Mouse (Mus musculus): ENCODE measurements around the gene Map3k21.

The Map3k21 gene

GRCm38 (mm10) chr8:125910365-125911228, at the start of gene Map3k21:
Map3k21 (plus strand) TSS chr8:125910450.
- peak in 1 of 2 experiments; percentile 11 for DNase-seq (ENCODE audit: low spot score in 2 of 2)

DNA sequence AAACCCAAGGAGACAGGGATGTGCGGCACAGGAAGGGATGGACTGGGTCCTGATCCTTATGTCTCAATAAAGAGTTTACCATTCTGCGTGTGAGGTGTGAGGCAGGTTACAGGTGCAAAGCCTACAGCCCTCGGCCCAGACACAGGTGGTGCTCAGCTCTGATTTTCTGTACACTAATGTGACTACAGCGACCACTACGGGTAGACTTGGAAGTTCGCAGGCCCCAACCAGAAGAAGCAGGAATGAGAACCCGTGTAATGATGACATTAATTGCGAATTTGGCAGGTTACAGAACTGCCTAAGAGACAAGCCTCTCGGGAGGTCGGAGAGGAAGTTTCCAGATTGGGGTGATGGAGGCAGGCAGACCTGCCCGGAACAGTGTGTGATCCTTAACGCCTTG, 44.1 kb upstream of the Map3k21 start:
- DNase-seq (ENCODE audit: low spot score in 2 of 2): no peak

GRCm38 (mm10) chr8:125868552-125868951, 41.7 kb upstream of the Map3k21 start:
- no peak for DNase-seq (ENCODE audit: low spot score in 2 of 2)

DNA sequence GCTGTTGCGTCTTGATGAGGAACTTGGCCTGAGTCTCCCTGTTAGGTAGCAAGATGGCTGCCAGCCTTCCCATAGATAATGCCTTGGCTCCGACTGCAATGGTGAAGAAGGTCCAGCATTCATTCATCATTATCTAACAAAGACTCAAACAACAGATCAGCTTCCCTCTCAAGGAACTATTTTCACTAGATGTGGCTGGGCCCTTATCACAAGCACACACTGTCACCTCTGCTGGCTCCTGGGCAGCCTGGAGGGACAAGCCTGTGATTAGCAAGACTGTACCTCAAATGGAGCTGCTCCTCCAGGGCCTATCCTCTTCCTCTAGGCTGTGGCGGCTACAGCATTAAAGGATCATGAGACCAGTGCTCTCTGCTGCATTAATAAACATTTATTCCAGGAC, 40.5 kb upstream of the Map3k21 start:
- DNase-seq (ENCODE audit: low spot score in 2 of 2): no peak

DNA sequence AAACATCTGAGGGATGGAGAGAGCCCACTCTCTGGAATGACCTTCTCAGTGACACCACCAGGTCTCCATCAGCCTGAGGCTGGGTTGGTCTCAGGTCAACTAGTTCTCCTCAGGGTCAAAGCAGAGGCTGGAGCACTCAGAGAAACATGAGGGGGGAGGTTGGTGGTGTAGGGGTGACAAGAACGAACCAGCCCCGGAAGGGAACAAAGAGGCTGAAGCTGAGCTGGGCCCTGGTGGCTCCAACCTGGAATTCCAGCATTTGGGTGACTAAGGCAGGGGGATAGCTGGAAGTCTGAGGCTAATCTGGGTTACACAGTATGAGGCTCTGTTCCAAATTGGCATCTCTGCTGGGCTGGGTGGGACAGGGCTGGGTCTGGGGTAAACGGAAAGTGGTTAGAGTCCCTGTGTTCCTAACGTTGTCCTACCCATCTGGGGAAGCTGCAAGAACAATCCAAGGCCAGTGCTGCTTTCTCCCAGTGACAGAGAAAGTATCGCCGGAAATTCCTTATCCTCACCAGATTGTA, 40.0 kb upstream of the Map3k21 start:
- no peak for DNase-seq (ENCODE audit: low spot score in 2 of 2)

DNA sequence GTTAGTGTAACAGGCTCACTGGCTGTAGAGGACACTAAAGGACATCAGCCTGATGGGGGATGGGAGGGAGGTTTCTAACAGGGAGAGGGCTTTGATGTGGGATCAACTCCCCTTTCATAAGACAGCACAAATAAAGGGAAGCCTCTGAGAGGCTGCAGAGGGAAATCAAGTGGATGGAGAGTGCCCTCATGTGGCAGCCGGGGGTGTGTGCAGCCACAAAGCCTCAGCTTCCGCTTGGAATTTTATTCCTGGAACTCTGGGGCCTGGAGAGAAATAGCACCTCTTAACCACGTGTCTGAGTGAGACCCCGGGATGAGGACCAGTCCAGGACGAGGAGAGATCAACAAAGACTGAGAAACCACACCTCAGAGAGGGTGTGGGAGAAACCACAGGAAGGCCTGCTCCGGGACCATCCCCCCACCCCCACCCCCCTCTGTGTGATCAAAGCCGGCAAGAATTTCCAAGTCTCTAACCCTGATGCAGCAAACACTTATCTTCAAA, 39.4 kb upstream of the Map3k21 start:
- peak; percentile 40 to 47 for DNase-seq (ENCODE audit: low spot score in 2 of 2)

GRCm38 (mm10) chr8:125872501-125873249, 37.6 kb upstream of the Map3k21 start:
- no peak for DNase-seq (ENCODE audit: low spot score in 2 of 2)

DNA sequence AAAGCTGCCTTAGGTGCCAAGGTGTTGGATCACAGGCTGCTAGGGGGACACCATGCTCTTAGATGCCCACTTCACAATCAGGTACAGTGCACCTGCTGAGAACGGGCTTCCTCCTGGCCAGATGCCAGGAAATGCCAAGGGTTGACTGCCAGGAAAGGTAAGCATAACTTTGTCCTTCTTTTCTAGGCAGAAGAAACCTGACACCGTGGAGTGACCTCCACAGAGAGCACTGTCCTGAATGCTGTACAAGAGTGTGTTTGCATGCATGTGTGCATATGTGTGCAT, 37.1 kb upstream of the Map3k21 start:
- no peak for DNase-seq (ENCODE audit: low spot score in 2 of 2)

- DNase-seq (ENCODE audit: low spot score in 2 of 2): no peak
Measured at GRCm38 (mm10) chr8:125880447-125880846, 29.8 kb upstream of the Map3k21 start.

DNA sequence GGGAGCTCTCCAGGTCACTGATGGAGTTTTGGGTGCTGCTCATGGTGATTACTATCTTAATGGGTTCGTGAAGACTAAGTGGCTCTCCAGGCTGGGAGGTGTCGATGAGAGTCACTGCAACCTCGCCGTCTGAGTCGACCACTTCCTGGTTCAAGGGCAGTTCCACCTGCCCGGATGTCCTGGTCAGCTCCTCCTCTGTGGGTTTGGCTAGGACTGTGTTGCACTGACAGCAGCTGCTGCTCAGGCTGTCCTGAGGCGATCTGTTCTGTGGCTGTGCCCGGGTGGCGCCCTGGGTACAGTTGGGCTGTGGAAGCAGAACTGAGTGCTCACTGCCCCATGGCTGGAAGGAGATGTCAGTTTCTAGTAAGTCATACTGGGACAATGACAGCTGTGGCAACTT, 22.7 kb upstream of the Map3k21 start:
- DNase-seq (ENCODE audit: low spot score in 2 of 2): no peak

GRCm38 (mm10) chr8:125889920-125890319, 20.3 kb upstream of the Map3k21 start:
- DNase-seq (ENCODE audit: low spot score in 2 of 2): no peak

DNA sequence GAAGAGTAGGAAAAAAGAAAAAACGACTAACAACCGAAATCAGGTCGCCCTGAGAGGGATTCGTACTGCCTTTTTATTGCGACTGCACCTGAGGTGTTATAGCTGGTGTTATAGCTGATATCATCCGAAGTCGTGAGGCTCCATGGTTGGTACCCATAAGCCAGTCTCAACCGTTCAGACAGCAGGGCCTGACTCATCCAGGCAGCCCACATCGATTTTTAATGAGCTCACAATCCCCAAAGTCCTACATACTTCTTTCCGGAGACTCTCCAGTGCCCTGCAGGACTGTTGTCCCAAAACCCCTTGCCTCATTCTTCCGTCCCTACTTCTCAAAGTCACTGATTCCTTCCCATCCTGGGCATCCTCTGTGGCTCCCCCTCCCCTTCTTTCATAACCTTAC, 12.9 kb upstream of the Map3k21 start:
- DNase-seq (ENCODE audit: low spot score in 2 of 2): no peak

- no peak for DNase-seq (ENCODE audit: low spot score in 2 of 2)
Measured at GRCm38 (mm10) chr8:125897868-125898788, 12.1 kb upstream of the Map3k21 start, which contains the start of gene Pcnx2. Pcnx2 (minus strand) TSS chr8:125898317.

DNA sequence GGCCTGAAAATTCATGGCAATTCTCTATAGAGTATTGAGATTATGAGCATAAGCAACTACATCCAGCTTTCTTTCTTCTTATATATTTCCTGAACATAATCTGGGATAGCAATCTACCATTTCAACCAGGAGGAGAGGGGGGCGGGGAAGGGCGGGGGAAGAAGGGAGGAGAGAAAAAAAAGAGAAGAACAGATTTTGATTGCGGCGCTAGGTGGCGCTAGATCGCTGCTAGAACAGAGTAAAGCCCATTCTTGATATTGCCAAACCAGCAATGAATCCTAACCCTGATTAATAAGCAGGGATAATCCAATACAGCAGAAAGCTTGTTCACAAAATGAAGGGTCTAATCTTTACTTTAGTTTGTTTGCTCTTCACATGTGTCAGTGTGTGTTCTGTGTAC, 11.4 kb upstream of the Map3k21 start:
- no peak for DNase-seq (ENCODE audit: low spot score in 2 of 2)

DNA sequence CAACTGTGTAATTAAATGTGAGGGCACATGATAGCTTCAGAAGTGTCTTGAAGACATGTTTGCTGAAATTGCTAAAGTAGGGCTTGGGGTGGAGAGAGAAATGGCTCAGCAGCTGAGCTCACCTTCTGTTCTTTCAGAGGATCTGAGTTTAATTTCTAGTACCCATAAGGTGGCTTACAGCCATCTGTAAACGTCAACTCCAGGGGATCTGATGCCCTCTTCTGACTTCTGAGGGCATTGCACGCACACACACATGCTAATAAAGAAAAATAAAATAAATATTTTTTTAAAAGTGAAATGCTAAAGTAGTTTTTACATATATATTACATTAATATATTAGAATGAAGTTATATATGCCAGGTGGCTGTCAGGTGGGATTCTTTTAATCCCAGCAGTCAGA, 9.1 kb upstream of the Map3k21 start:
- DNase-seq (ENCODE audit: low spot score in 2 of 2): no peak

DNA sequence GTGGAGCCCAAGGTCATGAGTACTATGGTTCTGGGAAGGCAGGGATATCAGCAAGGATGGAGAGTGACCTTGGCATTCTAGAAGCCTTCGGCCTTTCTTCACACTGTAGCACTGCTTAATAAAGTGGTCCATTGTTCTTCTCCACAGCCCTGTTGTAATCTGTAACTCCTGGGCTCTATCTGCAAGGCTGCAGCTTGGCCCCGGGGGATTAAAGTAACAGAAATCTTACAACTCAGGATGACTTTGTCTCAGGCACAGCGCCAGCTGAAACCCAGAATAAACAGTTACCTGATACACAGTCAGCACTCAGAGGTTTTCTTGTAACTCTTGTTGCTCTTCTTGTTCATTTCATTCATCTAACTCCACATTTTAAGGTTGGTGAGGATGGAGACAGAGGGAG, 7.7 kb upstream of the Map3k21 start:
- DNase-seq (ENCODE audit: low spot score in 2 of 2): no peak

DNA sequence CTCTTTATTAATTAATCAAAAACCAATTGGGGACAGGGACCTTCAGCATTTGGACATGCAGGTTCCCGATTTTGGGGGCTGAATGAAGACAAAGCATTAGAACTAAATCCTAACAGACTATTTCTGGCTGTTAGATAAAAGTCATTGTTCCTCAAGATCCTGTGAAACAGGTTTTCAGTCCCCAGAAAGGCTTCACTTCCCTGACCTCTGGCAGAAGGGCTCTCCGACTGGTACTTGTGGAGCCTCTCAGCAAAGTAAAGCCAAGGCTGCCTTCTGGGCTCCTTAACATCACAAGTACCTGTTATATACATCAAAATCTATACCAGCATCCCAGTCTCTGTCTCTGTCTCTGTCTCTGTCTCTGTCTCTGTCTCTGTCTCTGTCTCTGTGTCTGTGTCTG, 4.9 kb upstream of the Map3k21 start:
- DNase-seq (ENCODE audit: low spot score in 2 of 2): no peak

DNA sequence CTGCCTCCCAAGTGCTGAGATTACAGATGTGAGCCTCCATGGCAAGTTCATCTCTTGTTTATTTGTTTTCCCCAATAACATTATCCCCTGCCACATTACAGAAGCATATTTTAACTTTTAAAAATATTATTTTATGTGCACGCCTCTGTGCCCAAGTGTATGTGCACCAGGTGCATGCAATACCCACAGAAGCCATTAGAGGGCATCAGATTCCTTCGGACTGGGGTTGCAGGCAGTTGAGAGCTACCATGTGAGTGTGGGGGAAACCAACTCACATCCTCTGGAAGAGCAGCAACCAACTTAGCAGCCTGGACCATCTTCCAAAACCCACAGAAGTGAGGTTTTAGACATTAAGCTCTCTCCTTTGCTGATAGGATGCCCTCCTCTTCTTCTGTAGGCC, 2.9 kb upstream of the Map3k21 start:
- DNase-seq (ENCODE audit: low spot score in 2 of 2): no peak

GRCm38 (mm10) chr8:125909661-125910364, 437 bp upstream of the Map3k21 start:
- DNase-seq (ENCODE audit: low spot score in 2 of 2): peak; percentile 11 to 12

- DNase-seq (ENCODE audit: low spot score in 2 of 2): no peak
Measured at GRCm38 (mm10) chr8:125911229-125911580, 955 bp downstream of the Map3k21 start.

DNA sequence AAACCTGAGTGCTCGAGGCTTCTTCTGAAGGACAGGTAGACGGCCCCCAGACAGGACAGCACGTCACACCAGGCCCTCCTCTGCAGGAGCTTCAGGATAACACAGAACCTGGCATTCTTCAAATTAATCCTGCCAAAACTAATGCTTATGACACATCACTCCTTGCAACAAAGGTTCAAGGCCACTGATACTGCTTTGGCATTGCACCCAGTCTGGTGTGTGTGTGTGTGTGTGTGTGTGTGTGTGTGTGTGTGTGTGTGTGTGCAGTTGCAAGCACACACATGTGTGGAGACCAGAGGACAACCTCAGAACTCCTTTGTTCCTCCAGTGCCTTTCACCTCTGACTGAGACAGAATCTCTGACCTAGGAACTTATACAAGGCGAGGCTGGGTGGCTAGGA, 3.0 kb downstream of the Map3k21 start:
- DNase-seq (ENCODE audit: low spot score in 2 of 2): no peak

Measured in heart, adult 9 months (tissue).